Mouse (Mus musculus) small intestine, adult 2 months (tissue): ENCODE data around the gene Iqgap1. TPM values are rescaled to one million over a fixed set of nuclear protein-coding genes. Genes with fewer than 3 reads are reported as not detected.
A peak's percentile ranks its signal among the peaks of the same experiment; 100 is the strongest.

Experiments used
- H3K27ac ChIP-seq: fragments of 200-500 bp; 2 replicates; pipeline ENCODE4 v1.5.1; 2012; ENCODE audit warnings: low read depth, low read length, control low read depth, inconsistent platforms; ENCODE audit not compliant: insufficient read depth
- H3K27me3 ChIP-seq: fragments of 200-500 bp; 2 replicates; pipeline ENCODE4 v1.6.1; 2012; ENCODE audit warnings: mild to moderate bottlenecking, moderate library complexity, low read length, inconsistent platforms; ENCODE audit not compliant: control insufficient read depth, insufficient read depth
- H3K36me3 ChIP-seq: fragments of 200-500 bp; 2 replicates; pipeline ENCODE4 v1.6.1; 2012; ENCODE audit warnings: mild to moderate bottlenecking, low read length, control low read depth, inconsistent platforms; ENCODE audit not compliant: control insufficient read depth, insufficient read depth
- H3K4me1 ChIP-seq: fragments of 200-500 bp; 2 replicates; pipeline ENCODE4 v1.6.1; 2012; ENCODE audit warnings: low read length, inconsistent platforms, mixed read lengths; ENCODE audit not compliant: control insufficient read depth, insufficient read depth, insufficient read length
- H3K4me3 ChIP-seq: fragments of 200-500 bp; 2 replicates; pipeline ENCODE4 v1.5.1; 2012; ENCODE audit warnings: low read depth, mild to moderate bottlenecking, control low read depth, inconsistent platforms, low read length, moderate library complexity
- CTCF ChIP-seq: fragments of 200-500 bp; IDR thresholded peaks from 2 replicates; pipeline ENCODE4 v1.5.1; 2012; ENCODE audit warnings: low read depth, mild to moderate bottlenecking, control low read depth, inconsistent platforms, low read length, moderate library complexity, mixed read lengths; ENCODE audit not compliant: insufficient replicate concordance, insufficient read length; ENCODE audit errors: extremely low read depth
- POLR2A ChIP-seq: fragments of 200-500 bp; IDR thresholded peaks from 2 replicates; pipeline ENCODE4 v1.6.1; 2012; ENCODE audit warnings: low read depth, mild to moderate bottlenecking, control low read depth, inconsistent platforms, low read length, moderate library complexity
- WGBS: fragments of 180-500 bp; shearing (Covaris S2); methylation state at CpG from one replicate; pipeline ENCODE4 v1.1.7; 2018; 5-methylcytosine and 5-hydroxymethylcytosine counted together
- polyA plus RNA-seq: library from polyadenylated mRNA; depleted of rRNA; stranded (reverse); fragments of >200 nt; gene quantifications from 2 replicates; pipeline ENCODE4 v1.2.3, GENCODE M21; 2012

The Iqgap1 gene
- polyA plus RNA-seq, 1 experiment = 28.9 TPM

DNA sequence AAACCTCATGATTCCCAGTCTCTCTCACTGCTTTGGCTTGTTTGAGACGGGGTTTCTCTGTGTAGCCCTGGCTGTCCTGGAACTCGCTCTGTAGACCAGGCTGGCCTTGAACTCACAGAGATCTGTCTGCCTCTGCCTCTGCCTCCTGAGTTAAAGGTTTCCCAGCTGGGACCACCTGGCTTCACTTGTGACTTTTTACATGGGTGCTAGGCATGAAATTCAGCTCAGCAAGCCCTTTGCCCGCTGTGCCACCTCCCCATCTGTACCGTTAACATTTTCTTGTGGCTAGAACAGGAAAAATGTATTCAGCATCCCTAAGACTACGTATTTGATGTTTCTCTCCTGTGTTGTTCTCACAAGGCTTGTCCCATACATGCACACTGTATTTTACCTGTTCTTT is 24.7 kb upstream of the Iqgap1 start:
- Histone ChIP-seq H3K27ac (no peak overlapping the region), H3K4me1 (peaks cover 4% of the 10 kb centered on the region; the same call in 1 of the 2 replicates), H3K4me3 (no peak overlapping the region), H3K27me3 (no peaks in the 10 kb centered on the region), H3K36me3 (no peaks in the 10 kb centered on the region)
- WGBS = 78% methylated on average over 5 of the region's 5 CpGs
- TF ChIP-seq CTCF = no peak
- no peak for TF ChIP-seq POLR2A

DNA sequence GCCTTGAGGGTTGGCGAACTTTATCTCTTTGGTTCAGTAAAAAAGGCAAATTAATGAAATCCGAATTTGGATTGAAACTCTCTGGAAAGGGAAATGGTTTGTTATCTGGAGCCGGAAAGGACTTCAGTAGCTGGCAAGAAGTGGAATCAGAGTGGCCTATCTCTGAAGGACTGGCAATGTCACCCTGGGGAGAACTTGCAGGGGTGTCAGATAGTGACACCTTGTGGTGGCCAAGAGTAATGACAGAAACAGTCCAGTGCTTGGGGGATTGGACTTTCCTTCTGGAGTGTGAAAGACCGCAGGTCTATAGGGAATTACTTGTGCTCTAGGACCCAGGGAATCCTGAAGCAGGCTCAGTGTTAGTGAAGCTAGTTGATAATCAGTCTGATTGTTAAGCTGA is 23.9 kb upstream of the Iqgap1 start:
- TF ChIP-seq POLR2A (no peak), CTCF (peak; percentile 92; the same call in 1 of the 2 replicates)
- WGBS = 20% methylated on average over 4 of the region's 4 CpGs
- Histone ChIP-seq H3K4me3 (no peak overlapping the region), H3K27me3 (no peaks in the 10 kb centered on the region), H3K4me1 (peaks cover 5% of the 10 kb centered on the region; the same call in 1 of the 2 replicates), H3K36me3 (no peaks in the 10 kb centered on the region), H3K27ac (no peak overlapping the region)

GRCm38 (mm10) chr7:80849267-80849666 is 23.5 kb upstream of the Iqgap1 start:
- Histone ChIP-seq H3K4me3 (no peak overlapping the region), H3K27me3 (no peaks in the 10 kb centered on the region), H3K36me3 (no peaks in the 10 kb centered on the region), H3K27ac (no peak overlapping the region), H3K4me1 (peaks cover 5% of the 10 kb centered on the region; the same call in 1 of the 2 replicates)
- TF ChIP-seq CTCF = no peak
- TF ChIP-seq POLR2A = no peak
- 78% methylated on average over 2 of the region's 2 CpGs for WGBS

DNA sequence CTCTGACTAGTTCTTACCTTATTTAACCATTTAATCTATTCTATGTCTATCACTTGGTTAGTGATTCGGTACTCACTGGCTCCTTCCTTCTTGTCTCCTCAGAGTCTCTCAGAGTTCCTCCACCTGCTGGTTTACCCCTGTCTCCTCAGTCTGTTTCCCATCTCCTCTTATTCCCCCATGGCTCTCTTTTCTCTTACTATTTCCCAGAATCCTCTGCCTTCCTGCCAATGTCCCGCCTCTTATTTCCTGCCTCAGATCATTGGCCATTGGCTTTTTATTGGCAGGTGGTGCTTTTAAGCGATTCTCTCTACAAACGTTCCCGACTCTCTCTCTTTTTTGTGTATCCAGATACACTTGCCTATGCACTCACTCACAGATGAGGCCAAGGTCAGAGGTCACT is 20.9 kb upstream of the Iqgap1 start:
- H3K27ac ChIP-seq = no peak overlapping the region
- H3K4me3 ChIP-seq = no peak overlapping the region
- H3K36me3 ChIP-seq = no peaks in the 10 kb centered on the region
- 83% methylated on average over 5 of the region's 5 CpGs for WGBS
- H3K4me1 ChIP-seq = peaks cover 8% of the 10 kb centered on the region; the same call in 1 of the 2 replicates
- H3K27me3 ChIP-seq = no peaks in the 10 kb centered on the region
- no peak for TF ChIP-seq POLR2A
- TF ChIP-seq CTCF = no peak

- Histone ChIP-seq H3K27ac (no peak overlapping the region), H3K36me3 (no peaks in the 10 kb centered on the region), H3K4me1 (peaks cover 8% of the 10 kb centered on the region; the same call in 1 of the 2 replicates), H3K27me3 (no peaks in the 10 kb centered on the region), H3K4me3 (peak overlapping the region; percentile 9)
- 79% methylated on average over 10 of the region's 10 CpGs for WGBS
- TF ChIP-seq CTCF (no peak), POLR2A (no peak)
Measured at GRCm38 (mm10) chr7:80846280-80846678, 20.5 kb upstream of the Iqgap1 start.

DNA sequence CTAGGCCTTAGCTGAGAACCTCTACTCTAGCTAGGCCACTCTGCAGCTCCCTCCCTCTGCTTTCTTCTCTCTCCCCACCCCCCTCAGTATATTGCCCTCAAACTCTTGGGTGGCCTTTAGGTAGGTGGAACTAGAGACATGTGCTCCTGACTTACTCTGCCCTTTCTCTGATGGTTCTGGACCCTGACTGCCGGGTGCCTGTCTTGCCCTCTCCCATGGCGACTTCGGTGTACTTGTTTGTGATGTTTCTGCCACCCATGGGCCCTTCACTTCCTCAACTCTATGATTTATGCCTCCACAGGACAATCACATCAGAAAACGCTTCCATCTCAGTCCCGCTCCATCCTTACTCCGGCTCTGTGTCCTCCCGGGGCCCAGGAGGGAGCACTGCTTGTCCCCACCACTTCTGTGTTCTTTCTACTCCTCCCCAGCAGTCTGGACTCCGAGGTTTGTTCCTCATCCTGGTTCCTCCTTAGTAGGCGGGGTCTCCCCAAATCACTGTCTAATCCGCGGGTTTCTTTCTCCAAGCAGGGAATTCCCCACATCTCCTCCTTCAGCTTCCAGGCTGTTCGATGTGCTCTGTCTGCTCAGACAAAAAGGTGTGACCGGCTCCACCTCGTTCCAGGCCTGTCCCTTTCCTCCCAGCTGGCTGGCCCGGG is 20.0 kb upstream of the Iqgap1 start:
- WGBS = 44% methylated on average over 15 of the region's 15 CpGs
- H3K4me3 ChIP-seq = peak overlapping the region; percentile 9

GRCm38 (mm10) chr7:80844691-80845090 is 18.9 kb upstream of the Iqgap1 start:
- no peak for TF ChIP-seq POLR2A
- no peak for TF ChIP-seq CTCF
- WGBS = 97% methylated on average over 12 of the region's 12 CpGs
- Histone ChIP-seq H3K4me3 (no peak overlapping the region), H3K27ac (no peak overlapping the region), H3K36me3 (no peaks in the 10 kb centered on the region), H3K4me1 (peaks cover 14% of the 10 kb centered on the region; the same call in 1 of the 2 replicates), H3K27me3 (no peaks in the 10 kb centered on the region)

More for the DNA sequence above, 20.0 kb upstream of the Iqgap1 start:
- TF ChIP-seq POLR2A = no peak
- TF ChIP-seq CTCF = no peak
- H3K36me3 ChIP-seq = no peaks in the 10 kb centered on the region
- no peaks in the 10 kb centered on the region for H3K27me3 ChIP-seq
- peaks cover 11% of the 10 kb centered on the region; the same call in 1 of the 2 replicates for H3K4me1 ChIP-seq
- H3K27ac ChIP-seq = no peak overlapping the region
